8 mouse cellular contexts compared by ENCODE assay signal in the genomic region with DNA sequence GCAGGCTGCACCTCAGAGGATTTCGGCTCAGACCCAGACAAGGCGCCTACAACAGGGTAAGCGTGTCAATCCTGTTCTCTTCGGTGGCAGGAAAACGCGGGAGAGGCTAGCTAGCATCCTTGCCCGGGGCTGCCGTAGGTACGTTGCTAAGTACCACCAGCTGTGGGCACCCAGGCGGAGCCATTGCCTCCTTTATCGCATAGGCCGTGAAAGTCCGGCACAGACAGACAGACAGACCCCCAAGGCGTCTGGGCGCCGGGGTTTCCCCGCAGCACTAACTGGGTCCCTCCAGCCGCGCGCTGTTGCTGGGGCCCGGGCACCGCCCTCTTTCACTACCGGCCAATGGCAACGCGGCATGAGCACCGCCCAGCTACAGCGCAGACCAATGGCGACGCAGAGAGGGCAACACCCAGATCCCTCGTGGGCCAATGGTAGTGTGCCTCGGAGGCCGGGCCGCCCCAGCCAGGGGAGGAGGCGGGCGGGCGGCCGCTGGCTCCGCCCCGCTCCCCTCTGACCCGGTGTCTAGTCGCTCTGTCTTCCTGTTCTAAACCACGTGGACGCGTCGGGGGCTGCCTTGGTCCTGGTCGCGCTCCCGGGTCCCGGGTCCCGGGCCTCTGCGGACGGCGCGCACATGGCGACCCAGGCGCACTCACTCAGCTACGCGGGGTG. TPM values are rescaled to one million over a fixed set of nuclear protein-coding genes. Genes with fewer than 3 reads are reported as not detected.
DNase-seq lines count a peak whose midpoint lies in the region; ATAC-seq lines count a peak whose summit lies in the region.

Gene Rcl1, plus strand, starts transcription at position 502 of the 669 bp plus-strand sequence.

- peak; percentile 95 for DNase-seq in MN1 (ENCODE audit: low spot score)
- peak; percentile 94 for DNase-seq in cerebellum, adult 9-10 months
- DNase-seq in frontal cortex, adult 2 months (ENCODE audit: extremely low spot score in 1 of 2, low spot score in 1 of 2), result peak; percentile 89 to 94
- peak; percentile 96 for DNase-seq in hindbrain, embryonic 11.5 days (ENCODE audit: low spot score)
- DNase-seq in layer of hippocampus, postnatal 10 days (ENCODE audit: low spot score in 2 of 2), result peak; percentile 90 to 96
- DNase-seq in lung, postnatal 10 days, result peak; percentile 97
- peak; percentile 93 for DNase-seq in ovary, postnatal 36 days (ENCODE audit: low spot score)
- DNase-seq in thymus, postnatal 25 days, result peak; percentile 94

- H3K4me1 ChIP-seq in hindbrain, embryonic 11.5 days (replicated peaks; ENCODE audit: control insufficient read depth, insufficient read depth, low read length), result no peaks in the 10 kb centered on the region; the same call in 1 of the 2 replicates

- peak within 1 kb of the TSS; percentile 86 for H3K4me2 ChIP-seq in hindbrain, embryonic 11.5 days (replicated peaks; ENCODE audit: low read depth, low read length)

- no peaks in the 10 kb centered on the region for H3K9me3 ChIP-seq in hindbrain, embryonic 11.5 days (ENCODE audit: control insufficient read depth, low read length)

- H3K36me3 ChIP-seq in hindbrain, embryonic 11.5 days (ENCODE audit: control insufficient read depth, insufficient read depth, low read length), result no peaks in the 10 kb centered on the region

- H3K27ac ChIP-seq in hindbrain, embryonic 11.5 days (ENCODE audit: low read depth, low read length), result peak within 1 kb of the TSS; percentile 67; the same call in 1 of the 2 replicates

- WGBS in hindbrain, embryonic 11.5 days, result under 1% methylated on average over 47 of the region's 58 CpGs

- no peaks in the 10 kb centered on the region for H3K27me3 ChIP-seq in hindbrain, embryonic 11.5 days (ENCODE audit: control insufficient read depth, insufficient read depth, low read length)

- H3K9ac ChIP-seq in hindbrain, embryonic 11.5 days (ENCODE audit: low read depth, low read length), result peak within 1 kb of the TSS; percentile 76

- peak within 1 kb of the TSS; percentile 81 for H3K4me3 ChIP-seq in hindbrain, embryonic 11.5 days (ENCODE audit: low read depth, low read length)

- ATAC-seq in hindbrain, embryonic 11.5 days (ENCODE audit: low FRiP score), result peak; percentile 100

RNA-seq across cellular contexts. Expression of gene Rcl1, which starts in this region (rescaled TPM):
- 19.2 and 20.1 TPM in 2 replicates for polyA plus RNA-seq in frontal cortex, adult 2 months (2012; rRNA removed)
- polyA plus RNA-seq in hindbrain, embryonic 11.5 days (2014; fragmentation: Nextera tagmentation; extraction: Ambion mirVana), result 44.7 and 51.1 TPM in 2 replicates
- total RNA-seq in layer of hippocampus, postnatal 10 days (2021), result 10 to 100 TPM; 17.8 to 20.7 TPM

Comparison
In these comparisons a context has a peak if more than half of its experiments do, and no peak if none do; other contexts are left out.
1. Peak in every context shown above with its lines: DNase-seq, ATAC-seq, H3K4me3 ChIP-seq and H3K27ac ChIP-seq.